In genomic region chr15:80175316-80175715, GRCm38 (mm10) we compare ENCODE assay signal across 11 mouse cellular contexts. TPM values are rescaled to one million over a fixed set of nuclear protein-coding genes. Genes with fewer than 3 reads are reported as not detected.
DNase-seq lines count a peak whose midpoint lies in the region; ATAC-seq and TF ChIP-seq lines count a peak whose summit lies in the region.
"Had no signal": no experiment of that assay in that cellular context is flagged by ENCODE, and none has a peak within 500 bp of the region (broad histone marks: within the 10 kb centered on the region; RNA-seq: fewer than 3 reads in every experiment).

No protein-coding gene starts in this region.

- peaks cover 9% of the 10 kb centered on the region for H3K27me3 ChIP-seq in hindbrain, embryonic 10.5 days (ENCODE audit: insufficient read depth, poor library complexity, severe bottlenecking)
- no peaks in the 10 kb centered on the region for H3K27me3 ChIP-seq in midbrain, embryonic 11.5 days (ENCODE audit: control insufficient read depth, insufficient read depth, low read length)
- H3K27me3 ChIP-seq in heart, adult 2 months (ENCODE audit: control insufficient read depth, insufficient read depth, low read length): peaks cover 5% of the 10 kb centered on the region

- H3K36me3 ChIP-seq in hindbrain, embryonic 10.5 days: 0 out of 2 replicates have a peak, but pooled peaks cover under 1% of the 10 kb centered on the region
- H3K36me3 ChIP-seq in midbrain, embryonic 11.5 days (ENCODE audit: control insufficient read depth, insufficient read depth, low read length): no peaks in the 10 kb centered on the region
- no peaks in the 10 kb centered on the region for H3K36me3 ChIP-seq in heart, adult 2 months (ENCODE audit: control insufficient read depth, insufficient read depth, low read length)

- peak overlapping the region; percentile 97 for H3K4me3 ChIP-seq in hindbrain, embryonic 10.5 days
- no peak overlapping the region for H3K4me3 ChIP-seq in midbrain, embryonic 11.5 days (ENCODE audit: low read depth, low read length)
- H3K4me3 ChIP-seq in heart, adult 2 months: no peak overlapping the region

- H3K27ac ChIP-seq in hindbrain, embryonic 10.5 days: no peak overlapping the region
- H3K27ac ChIP-seq in midbrain, embryonic 11.5 days (ENCODE audit: low read depth, low read length): no peak overlapping the region
- no peak overlapping the region for H3K27ac ChIP-seq in heart, adult 2 months

- 79% methylated on average over 9 of the region's 9 CpGs for WGBS in hindbrain, embryonic 10.5 days
- 83% methylated on average over 9 of the region's 9 CpGs for WGBS in midbrain, embryonic 11.5 days
- WGBS in heart, adult 2 months: 77% methylated on average over 9 of the region's 9 CpGs

- peak overlapping the region; percentile 20; the same call in 1 of the 2 replicates for H3K9ac ChIP-seq in midbrain, embryonic 11.5 days (ENCODE audit: low read length)
- no peak overlapping the region for H3K9ac ChIP-seq in heart, adult 2 months (ENCODE audit: low read depth, low read length)

- H3K9me3 ChIP-seq in hindbrain, embryonic 10.5 days: no peaks in the 10 kb centered on the region
- no peaks in the 10 kb centered on the region for H3K9me3 ChIP-seq in midbrain, embryonic 11.5 days (ENCODE audit: control insufficient read depth, low read length)

- peaks cover 64% of the 10 kb centered on the region for H3K4me1 ChIP-seq in hindbrain, embryonic 10.5 days (replicated peaks)
- H3K4me1 ChIP-seq in midbrain, embryonic 11.5 days (ENCODE audit: control insufficient read depth, insufficient read depth, low read length): peaks cover 9% of the 10 kb centered on the region
- no peaks in the 10 kb centered on the region; the same call in 1 of the 2 replicates for H3K4me1 ChIP-seq in heart, adult 2 months (ENCODE audit: control insufficient read depth, insufficient read depth, low read length)

- DNase-seq in cerebellum, adult 11 months: peak; percentile 69
- peak; percentile 84 for DNase-seq in cerebellum, adult 9-11 months
- no peak for DNase-seq in hindbrain, embryonic 10.5 days (ENCODE audit: low spot score)
- DNase-seq in midbrain, embryonic 11.5 days (ENCODE audit: low spot score, missing footprints): peak; percentile 79
- no peak for DNase-seq in gastrocnemius, adult 8-10 months (ENCODE audit: low spot score in 2 of 2)
- DNase-seq in thymus, postnatal 10 days (ENCODE audit: low spot score in 2 of 2): no peak
- DNase-seq in adrenal gland, postnatal 25 days: no peak
- DNase-seq in heart, adult 2 months: no peak
- DNase-seq: lung, postnatal 14 days; thymus, postnatal 4 days had no signal

- no peak for TF ChIP-seq CTCF in heart, adult 2 months (IDR thresholded peaks at IDR 0.05)

- intact Hi-C loops in heart, adult 2 months (cut with DNase I): no loop called here

- TF ChIP-seq POLR2A in heart, adult 2 months (IDR thresholded peaks at IDR 0.05; ENCODE audit: insufficient read depth, low read depth, low read length): no peak

- H3K79me2 ChIP-seq in heart, adult 2 months (replicated peaks; ENCODE audit: control insufficient read depth, insufficient read depth, low read length): no peaks in the 10 kb centered on the region

- TF ChIP-seq EP300 in heart, adult 2 months (IDR thresholded peaks at IDR 0.05; ENCODE audit: insufficient read depth, low read depth, low read length): no peak

- no peak for ATAC-seq in midbrain, embryonic 11.5 days (ENCODE audit: low FRiP score)

- peak overlapping the region; percentile 15; the same call in 1 of the 2 replicates for H3K4me2 ChIP-seq in midbrain, embryonic 11.5 days

RNA-seq across cellular contexts. Expression of gene Mgat3, which starts 1.8 kb away (rescaled TPM):
- polyA plus RNA-seq in hindbrain, embryonic 10.5 days (2016; fragmentation: Nextera tagmentation; extraction: Ambion mirVana): 6.3 and 8.6 TPM in 2 replicates
- polyA plus RNA-seq in midbrain, embryonic 11.5 days (2014; fragmentation: Nextera tagmentation; extraction: Ambion mirVana): 8.0 and 10.7 TPM in 2 replicates
- total RNA-seq in gastrocnemius, adult 8-10 months (2022): 1 to 10 TPM in 1 of 4 experiments, under 1 TPM in 3; 0.29 to 1.1 (median 0.75) TPM
- 5.9 and 7.4 TPM in 2 replicates for total RNA-seq in adrenal gland, postnatal 25 days (2021)
- 1 to 10 TPM; 2.3 to 3.5 TPM for total RNA-seq in heart, adult 2 months (2021)
- polyA plus RNA-seq in heart, adult 2 months (2012; rRNA removed): 4.9 and 5.5 TPM in 2 replicates
- total RNA-seq: MEL had no signal

RNA-seq across cellular contexts. Expression of gene Tab1, which starts 42.4 kb away (rescaled TPM):
- polyA plus RNA-seq in hindbrain, embryonic 10.5 days (2016; fragmentation: Nextera tagmentation; extraction: Ambion mirVana): 41.3 and 42.8 TPM in 2 replicates
- polyA plus RNA-seq in midbrain, embryonic 11.5 days (2014; fragmentation: Nextera tagmentation; extraction: Ambion mirVana): 24.9 and 29.4 TPM in 2 replicates
- total RNA-seq in gastrocnemius, adult 8-10 months (2022): 10 to 100 TPM; 11.5 to 13.6 (median 12.8) TPM
- 20.5 and 26.7 TPM in 2 replicates for total RNA-seq in adrenal gland, postnatal 25 days (2021)
- total RNA-seq in heart, adult 2 months (2021): 10 to 100 TPM; 17.8 to 24.5 TPM
- 24.1 and 29.3 TPM in 2 replicates for polyA plus RNA-seq in heart, adult 2 months (2012; rRNA removed)

RNA-seq across cellular contexts. Expression of gene Mief1, which starts 58.5 kb away (rescaled TPM):
- 38.6 and 39.3 TPM in 2 replicates for polyA plus RNA-seq in hindbrain, embryonic 10.5 days (2016; fragmentation: Nextera tagmentation; extraction: Ambion mirVana)
- 35.5 and 40.8 TPM in 2 replicates for polyA plus RNA-seq in midbrain, embryonic 11.5 days (2014; fragmentation: Nextera tagmentation; extraction: Ambion mirVana)
- 10 to 100 TPM; 25.6 to 28.6 (median 26.4) TPM for total RNA-seq in gastrocnemius, adult 8-10 months (2022)
- total RNA-seq in adrenal gland, postnatal 25 days (2021): 40.2 and 50.5 TPM in 2 replicates
- 10 to 100 TPM; 27.0 to 29.5 TPM for total RNA-seq in heart, adult 2 months (2021)
- 12.2 and 17.3 TPM in 2 replicates for polyA plus RNA-seq in heart, adult 2 months (2012; rRNA removed)

Comparison
In these comparisons a context has a peak if more than half of its experiments do, and no peak if none do; other contexts are left out.
1. DNase-seq: peak in cerebellum, adult 11 months (single experiment), cerebellum, adult 9-11 months (single experiment) and midbrain, embryonic 11.5 days (single experiment); none in hindbrain, embryonic 10.5 days (single experiment), gastrocnemius, adult 8-10 months (0 of 2), thymus, postnatal 10 days (0 of 2), adrenal gland, postnatal 25 days (single experiment) and heart, adult 2 months (0 of 2).